Mouse (Mus musculus): ENCODE data around the gene Cyb561d2. TPM values are rescaled to one million over a fixed set of nuclear protein-coding genes. Genes with fewer than 3 reads are reported as not detected.

Cyb561d2 gene
- total RNA-seq, 2 experiments from 2014 or later: 15.4 to 16.1 TPM

DNA sequence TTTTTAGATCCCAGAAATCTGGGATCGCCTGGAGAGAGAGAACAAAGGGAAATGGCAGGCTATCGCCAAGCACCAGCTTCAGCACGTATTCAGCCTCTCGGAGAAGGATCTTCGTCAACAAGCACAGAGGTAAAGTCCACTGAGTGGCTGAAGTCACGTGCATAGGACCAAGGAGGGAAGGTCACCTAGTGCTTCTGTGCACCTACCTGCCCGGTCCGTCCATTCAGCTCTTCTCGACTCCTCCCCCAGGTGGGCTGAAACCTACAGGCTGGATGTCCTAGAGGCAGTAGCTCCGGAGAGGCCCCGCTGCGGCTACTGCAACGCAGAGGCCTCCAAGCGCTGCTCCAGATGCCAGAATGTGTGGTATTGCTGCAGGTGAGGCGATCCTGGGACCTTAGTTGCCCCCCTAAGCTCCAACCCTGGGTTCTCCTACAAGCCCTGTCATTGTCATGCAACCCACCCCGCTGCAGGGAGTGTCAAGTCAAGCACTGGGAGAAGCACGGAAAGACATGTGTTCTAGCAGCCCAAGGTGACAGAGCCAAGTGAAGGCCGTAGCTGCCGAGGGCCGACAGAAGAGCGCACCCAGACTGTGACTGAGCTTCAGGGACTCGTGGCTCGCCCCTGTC is 8.6 kb upstream of the Cyb561d2 start:
- no peak for DNase-seq

- no peak for DNase-seq
Observed at GRCm38 (mm10) chr9:107549297-107550074, 7.5 kb upstream of the Cyb561d2 start.

GRCm38 (mm10) chr9:107548820-107549219 is 6.8 kb upstream of the Cyb561d2 start:
- no peak for DNase-seq

DNA sequence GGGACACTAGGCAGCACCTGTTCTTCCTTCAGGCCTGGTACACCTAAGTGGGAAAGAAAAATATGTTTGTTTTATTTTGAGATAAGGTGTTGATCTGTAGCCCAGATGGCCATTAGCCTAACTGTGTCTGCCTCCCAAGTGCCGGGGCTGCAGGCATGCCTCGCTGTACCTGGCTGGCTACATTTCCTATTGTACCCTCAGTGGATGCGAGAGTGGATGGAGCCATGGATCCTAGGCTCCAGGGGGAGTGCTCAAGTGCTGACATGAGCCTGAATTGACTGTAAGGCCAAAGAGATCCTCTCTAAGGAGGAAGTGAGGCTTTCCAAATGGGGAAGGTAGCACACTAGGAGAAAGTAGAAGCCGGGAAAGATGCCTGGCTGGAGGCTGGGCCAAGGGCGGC is 6.0 kb upstream of the Cyb561d2 start:
- no peak for DNase-seq

- peak; percentile 93 for DNase-seq
Observed at GRCm38 (mm10) chr9:107547026-107547425, 5.0 kb upstream of the Cyb561d2 start, which contains the start of gene Zmynd10. Gene Zmynd10, plus strand, starts transcription at chr9:107547298.

GRCm38 (mm10) chr9:107545602-107546001 is 3.6 kb upstream of the Cyb561d2 start:
- DNase-seq: peak; percentile 88

GRCm38 (mm10) chr9:107545199-107545598 is 3.2 kb upstream of the Cyb561d2 start:
- DNase-seq: no peak

DNA sequence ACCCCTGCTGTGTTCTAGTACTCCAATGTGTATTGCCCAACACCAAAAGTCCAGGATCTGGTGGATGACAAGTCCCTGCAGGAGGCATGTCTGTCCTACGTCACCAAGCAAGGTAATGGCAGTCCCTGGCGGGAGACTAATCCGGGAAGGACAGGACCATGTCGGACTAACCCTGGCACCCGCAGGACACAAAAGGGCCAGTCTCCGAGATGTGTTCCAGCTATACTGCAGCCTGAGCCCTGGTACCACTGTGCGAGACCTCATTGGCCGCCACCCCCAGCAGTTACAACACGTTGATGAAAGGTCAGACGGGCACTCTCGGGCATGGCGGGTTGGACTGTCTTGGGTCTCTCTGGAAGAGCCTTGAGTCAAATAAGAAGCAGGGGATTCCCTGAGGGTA is 2.7 kb upstream of the Cyb561d2 start:
- DNase-seq: no peak

DNA sequence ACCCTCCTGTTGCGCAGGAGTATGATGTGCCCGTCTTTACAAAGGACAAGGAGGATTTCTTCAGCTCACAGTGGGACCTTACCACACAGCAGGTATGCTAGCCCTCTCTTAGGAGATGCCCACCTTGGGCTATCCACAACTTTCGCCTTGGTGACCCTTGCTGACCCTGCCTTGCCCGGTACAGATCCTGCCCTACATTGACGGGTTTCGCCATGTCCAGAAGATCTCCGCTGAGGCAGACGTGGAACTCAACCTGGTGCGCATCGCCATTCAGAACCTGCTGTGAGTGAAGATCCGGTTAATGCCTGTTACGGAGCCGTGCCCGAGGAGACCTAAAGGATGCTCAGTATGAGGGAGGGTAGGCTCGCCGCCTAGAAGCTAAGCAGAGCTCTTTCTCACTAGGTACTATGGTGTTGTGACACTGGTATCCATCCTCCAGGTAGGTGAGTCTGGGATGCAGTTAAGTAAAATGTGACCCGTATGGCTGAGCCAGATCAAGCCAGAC is 2.3 kb upstream of the Cyb561d2 start:
- no peak for DNase-seq

- DNase-seq: no peak
Observed at GRCm38 (mm10) chr9:107543299-107543698, 1.3 kb upstream of the Cyb561d2 start.

DNA sequence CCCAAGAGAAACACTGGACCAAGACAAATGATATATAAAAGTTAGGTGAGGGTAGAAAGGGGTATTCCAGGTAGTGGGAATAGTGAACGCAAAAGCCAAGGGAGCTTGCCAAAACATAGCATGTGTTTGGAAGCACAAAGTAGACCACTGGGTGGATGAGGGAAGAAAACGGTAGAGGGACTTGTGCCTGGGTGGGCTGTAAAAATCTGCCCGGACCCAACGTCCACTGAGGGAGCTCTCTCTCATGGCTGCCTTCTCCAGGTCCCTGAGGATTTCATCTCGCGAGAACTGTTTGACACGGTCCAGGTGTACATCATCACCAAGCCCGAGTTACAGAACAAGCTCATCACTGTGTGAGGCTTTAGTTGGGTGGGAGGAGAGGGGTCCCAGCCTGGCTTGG is 728 bp upstream of the Cyb561d2 start:
- no peak for DNase-seq

GRCm38 (mm10) chr9:107542352-107542686 is 326 bp upstream of the Cyb561d2 start:
- DNase-seq: no peak

GRCm38 (mm10) chr9:107541005-107541404 is 988 bp downstream of the Cyb561d2 start:
- no peak for DNase-seq

DNA sequence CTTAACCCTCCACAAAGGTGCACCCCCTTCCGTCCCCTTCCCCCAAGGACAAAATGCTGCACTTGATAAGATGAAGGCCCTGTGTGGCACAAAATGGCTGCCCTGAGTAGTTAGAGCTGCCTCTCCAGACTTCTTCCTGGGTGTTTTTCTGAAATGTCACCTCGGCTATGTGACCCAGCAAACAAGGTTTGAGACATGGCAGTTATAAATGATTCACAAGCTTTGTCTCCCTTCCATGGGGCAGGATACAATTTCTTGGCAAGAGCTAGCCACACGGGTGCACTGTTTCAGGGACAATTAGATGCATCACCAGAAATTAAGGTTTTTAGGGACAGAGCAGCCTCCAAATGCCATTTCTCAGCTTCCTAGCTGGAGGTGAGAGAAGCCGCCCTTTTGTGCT is 1.6 kb downstream of the Cyb561d2 start:
- DNase-seq: no peak

DNA sequence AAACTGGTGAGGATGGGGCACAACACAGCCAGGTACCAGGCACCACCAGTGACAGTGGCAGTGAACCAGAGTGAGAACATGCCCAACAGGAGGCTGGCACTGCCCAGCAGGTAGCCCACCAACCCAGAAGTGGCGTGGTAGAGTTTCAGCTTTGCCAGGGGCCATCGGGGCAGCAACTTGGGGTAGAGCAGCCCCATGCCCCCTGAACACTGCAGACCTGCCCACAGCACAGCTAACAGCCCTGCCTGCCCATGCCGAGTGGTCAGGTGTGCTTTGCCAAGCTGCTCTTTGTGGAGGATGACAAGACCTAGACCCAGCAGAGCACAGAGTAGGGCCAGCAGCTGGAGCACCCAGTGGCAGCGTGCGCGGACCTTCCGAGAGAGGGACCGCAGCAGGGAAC is 2.1 kb downstream of the Cyb561d2 start:
- DNase-seq: no peak

DNA sequence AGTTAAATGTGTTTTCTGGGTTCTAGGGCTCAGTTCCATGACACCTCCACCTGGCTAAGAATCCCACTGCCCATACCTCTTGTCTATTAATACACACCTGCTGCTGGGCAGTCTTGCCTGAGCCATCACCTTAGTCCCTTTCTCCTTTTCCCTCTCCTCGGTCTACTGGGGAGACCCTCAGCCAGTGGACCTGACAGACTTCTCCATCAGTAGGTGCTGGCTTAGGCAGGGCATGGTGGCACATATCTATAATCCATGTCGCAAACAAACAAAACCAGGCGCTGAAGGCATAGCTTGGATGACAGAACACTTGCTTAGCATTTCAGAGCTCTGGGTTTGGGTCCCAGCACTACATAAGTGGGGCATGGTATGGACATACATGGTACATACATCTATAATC is 3.3 kb downstream of the Cyb561d2 start:
- no peak for DNase-seq

GRCm38 (mm10) chr9:107538231-107538630 is 3.8 kb downstream of the Cyb561d2 start:
- no peak for DNase-seq

GRCm38 (mm10) chr9:107534408-107535202 is 7.4 kb downstream of the Cyb561d2 start:
- peak; percentile 58 for DNase-seq

- peak; percentile 92 for DNase-seq
Observed at GRCm38 (mm10) chr9:107533791-107534407, 8.1 kb downstream of the Cyb561d2 start, which contains the start of gene Tmem115. Gene Tmem115, plus strand, starts transcription at chr9:107533945.

DNA sequence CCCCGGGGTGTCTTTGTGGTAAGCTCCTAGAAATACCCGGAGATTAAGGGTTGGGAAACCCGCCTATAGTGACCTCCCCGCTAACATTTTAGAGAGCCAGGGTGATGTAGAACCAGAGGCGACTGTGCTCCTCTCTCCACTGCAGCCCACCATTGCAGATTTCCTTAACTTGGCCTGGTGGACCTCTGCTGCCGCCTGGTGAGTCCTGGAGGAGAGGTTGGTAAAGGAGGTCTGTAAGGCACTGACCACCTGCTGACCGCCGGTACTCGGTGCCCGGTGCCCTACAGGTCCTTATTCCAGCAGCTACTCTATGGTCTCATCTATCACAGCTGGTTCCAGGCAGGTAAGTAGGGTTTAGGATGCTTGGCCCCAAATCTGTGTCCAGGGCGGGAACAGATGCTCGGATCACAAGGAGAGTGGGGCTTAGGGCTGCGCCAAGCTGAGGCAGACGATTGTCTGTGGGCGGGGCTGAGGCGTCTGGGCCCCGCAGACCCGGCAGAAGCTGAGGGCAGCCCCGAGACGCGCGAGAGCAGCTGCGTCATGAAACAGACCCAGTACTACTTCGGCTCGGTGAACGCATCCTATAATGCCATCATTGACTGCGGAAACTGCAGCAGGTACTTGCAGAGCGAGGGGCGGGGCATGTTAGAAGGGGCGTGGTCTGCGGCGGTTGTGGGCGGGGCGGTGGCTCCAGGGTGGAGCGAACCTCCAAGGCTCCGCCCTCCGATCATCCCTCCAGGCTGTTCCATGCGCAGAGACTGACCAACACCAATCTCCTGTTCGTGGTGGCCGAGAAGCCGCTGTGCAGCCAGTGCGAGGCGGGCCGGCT is 15.6 kb downstream of the Cyb561d2 start:
- peak; percentile 91 for DNase-seq

DNA sequence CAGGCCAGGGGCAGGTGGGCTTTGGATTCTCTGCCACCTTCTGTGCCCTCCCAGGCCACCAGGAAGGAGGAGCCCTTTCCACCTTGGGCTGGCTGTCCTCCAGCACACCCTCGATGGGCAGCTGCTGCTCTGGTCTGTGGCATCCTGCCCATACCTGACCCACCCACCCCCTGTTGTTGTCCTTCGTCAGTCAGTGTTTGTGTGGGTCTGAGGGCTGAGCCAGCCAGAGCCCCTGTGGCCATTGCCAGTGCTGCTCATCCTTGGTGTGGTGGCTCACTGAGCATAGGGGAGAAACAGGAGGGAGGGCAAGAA is 19.6 kb downstream of the Cyb561d2 start:
- no peak for DNase-seq

All from adrenal gland, postnatal 10 days (tissue).